Mouse (Mus musculus): ENCODE data around the gene Abhd17a.

- TF ChIP-seq CTCF (IDR thresholded peaks at IDR 0.05; ENCODE audit: low read depth, low read length) (peak; percentile 98), EP300 (IDR thresholded peaks at IDR 0.05; ENCODE audit: insufficient read depth, low read depth, low read length) (0 out of 2 replicates have a peak, but pooled peaks have one; percentile 46), POLR2A (IDR thresholded peaks at IDR 0.05; ENCODE audit: insufficient read depth, low read length) (no peak)
Measured at GRCm38 (mm10) chr10:80566375-80567092, 23.6 kb downstream of the Abhd17a start.

Measured in ES-Bruce4 (cell line).